Mouse (Mus musculus): ENCODE measurements around the gene Dclk1. TPM values are rescaled to one million over a fixed set of nuclear protein-coding genes. Genes with fewer than 3 reads are reported as not detected.

Gene Dclk1
- polyA plus RNA-seq, 1 experiment: 2.2 TPM

DNA sequence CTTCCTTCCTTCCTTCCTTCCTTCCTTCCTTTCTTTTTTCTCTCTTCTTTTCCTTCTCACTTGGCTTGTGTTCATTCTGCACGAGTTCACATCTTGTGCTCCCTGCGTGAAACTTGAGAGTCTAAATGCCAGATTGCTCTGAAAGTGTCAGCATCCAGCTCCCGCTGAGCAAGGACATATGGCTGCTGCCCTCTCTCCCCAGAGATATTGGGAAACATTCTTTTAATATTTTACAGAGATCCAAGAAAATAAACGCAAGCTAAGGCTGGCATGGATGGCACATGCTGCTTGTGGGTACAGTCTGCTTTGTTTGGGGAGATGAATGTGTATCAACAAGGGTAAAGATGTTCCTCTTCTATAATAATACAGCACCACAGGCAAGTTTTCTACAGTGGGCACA lies 241.2 kb downstream of the Dclk1 start:
- TF ChIP-seq CEBPB (IDR thresholded peaks at IDR 0.05; ENCODE audit: low read depth) (no peak), MAX (IDR thresholded peaks at IDR 0.05) (no peak), FOSL1 (IDR thresholded peaks at IDR 0.05; ENCODE audit: insufficient read depth, low read length, poor library complexity, severe bottlenecking) (no peak), USF1 (IDR thresholded peaks at IDR 0.05; ENCODE audit: low read depth) (no peak), MYOG (IDR thresholded peaks at IDR 0.05; ENCODE audit: control insufficient read depth, extremely low read depth, insufficient read length) (no peak), MYOD1 (IDR thresholded peaks at IDR 0.05; ENCODE audit: control insufficient read depth, insufficient read length, low read depth) (no peak)
- no peaks in the 10 kb centered on the region for H3K27me3 ChIP-seq (ENCODE audit: control insufficient read depth, insufficient read depth, insufficient read length)

DNA sequence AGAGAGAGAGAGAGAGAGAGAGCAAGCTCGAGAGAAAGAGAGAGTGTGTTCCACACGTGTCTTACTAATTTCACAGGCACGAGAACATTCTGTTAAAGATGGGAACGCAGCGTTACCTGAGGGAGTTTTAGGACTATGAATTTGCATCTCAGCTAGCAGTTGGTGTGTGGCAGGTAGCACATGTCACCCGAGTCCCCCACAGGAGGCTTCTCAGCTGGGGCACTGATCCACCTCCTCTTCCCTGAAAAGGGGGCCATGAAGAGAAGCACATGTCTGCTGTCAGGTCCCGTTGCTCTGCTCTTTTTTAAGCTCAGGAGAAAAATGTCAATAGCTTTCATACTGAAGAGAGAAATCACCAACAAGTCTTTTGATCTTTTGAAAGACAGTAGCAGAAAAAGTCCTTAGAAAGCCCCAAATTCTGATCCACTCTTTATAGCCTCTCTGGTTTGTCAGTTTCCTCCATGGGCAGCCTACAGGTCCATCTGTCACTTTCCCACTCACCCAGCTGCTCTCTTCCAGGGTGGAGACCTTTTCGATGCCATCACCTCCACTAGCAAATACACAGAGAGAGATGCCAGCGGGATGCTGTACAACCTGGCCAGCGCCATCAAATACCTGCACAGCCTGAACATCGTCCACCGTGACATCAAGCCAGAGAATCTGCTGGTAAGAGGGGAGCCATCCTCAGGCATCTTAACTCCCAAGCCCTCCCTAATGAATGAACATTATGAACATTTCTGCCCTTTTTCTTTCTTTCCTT lies 247.2 kb downstream of the Dclk1 start:
- TF ChIP-seq USF1 (IDR thresholded peaks at IDR 0.05; ENCODE audit: low read depth) (no peak), CEBPB (IDR thresholded peaks at IDR 0.05; ENCODE audit: low read depth) (no peak), CTCF (IDR thresholded peaks at IDR 0.05; ENCODE audit: control insufficient read depth, insufficient read depth, insufficient read length) (no peak), FOSL1 (IDR thresholded peaks at IDR 0.05; ENCODE audit: insufficient read depth, low read length, poor library complexity, severe bottlenecking) (no peak), MYOG (IDR thresholded peaks at IDR 0.05; ENCODE audit: control insufficient read depth, extremely low read depth, insufficient read length) (no peak), MYOD1 (IDR thresholded peaks at IDR 0.05; ENCODE audit: control insufficient read depth, insufficient read length, low read depth) (no peak), MAX (IDR thresholded peaks at IDR 0.05) (no peak)
- Histone ChIP-seq H3K36me3 (ENCODE audit: control insufficient read depth, insufficient read depth) (no peaks in the 10 kb centered on the region), H3K79me2 (ENCODE audit: control insufficient read depth, insufficient read depth) (no peaks in the 10 kb centered on the region), H3ac (ENCODE audit: control insufficient read depth, insufficient read length, low read depth) (no peak overlapping the region), H3K79me3 (ENCODE audit: low read depth) (no peaks in the 10 kb centered on the region), H3K27me3 (ENCODE audit: control insufficient read depth, insufficient read depth, insufficient read length) (no peaks in the 10 kb centered on the region), H3K4me3 (ENCODE audit: insufficient read depth, poor library complexity, severe bottlenecking) (no peak overlapping the region)

More for the DNA sequence above, 241.2 kb downstream of the Dclk1 start:
- Histone ChIP-seq H3K4me3 (ENCODE audit: insufficient read depth, poor library complexity, severe bottlenecking) (no peak overlapping the region), H3K79me3 (ENCODE audit: low read depth) (no peaks in the 10 kb centered on the region), H3K36me3 (ENCODE audit: control insufficient read depth, insufficient read depth) (no peaks in the 10 kb centered on the region), H3K79me2 (ENCODE audit: control insufficient read depth, insufficient read depth) (no peaks in the 10 kb centered on the region), H3ac (ENCODE audit: control insufficient read depth, insufficient read length, low read depth) (no peak overlapping the region)

DNA sequence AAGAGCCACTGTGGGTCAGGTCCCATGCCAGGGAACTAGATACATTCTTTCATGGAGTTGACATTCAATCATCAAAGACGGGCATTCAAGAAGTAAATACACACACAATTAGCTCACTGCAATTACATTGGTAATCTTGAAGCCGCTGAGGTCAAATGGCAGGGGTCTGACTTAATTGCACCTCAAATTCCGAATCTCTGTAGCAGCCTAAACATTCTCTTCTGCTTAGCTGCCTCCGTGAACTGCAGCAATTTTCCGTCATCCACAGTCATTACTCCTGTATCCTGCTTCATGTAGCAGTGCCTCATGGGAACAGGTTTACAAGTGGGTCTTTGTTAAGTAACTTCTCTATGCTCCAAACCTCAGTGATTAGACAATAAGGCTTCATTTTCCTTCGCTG lies 249.9 kb downstream of the Dclk1 start:
- no peaks in the 10 kb centered on the region for H3K36me3 ChIP-seq (ENCODE audit: control insufficient read depth, insufficient read depth)
- TF ChIP-seq CTCF (IDR thresholded peaks at IDR 0.05; ENCODE audit: control insufficient read depth, insufficient read depth, insufficient read length) (no peak), CEBPB (IDR thresholded peaks at IDR 0.05; ENCODE audit: low read depth) (no peak), FOSL1 (IDR thresholded peaks at IDR 0.05; ENCODE audit: insufficient read depth, low read length, poor library complexity, severe bottlenecking) (no peak), MAX (IDR thresholded peaks at IDR 0.05) (no peak), USF1 (IDR thresholded peaks at IDR 0.05; ENCODE audit: low read depth) (no peak), MYOG (IDR thresholded peaks at IDR 0.05; ENCODE audit: control insufficient read depth, extremely low read depth, insufficient read length) (no peak), MYOD1 (IDR thresholded peaks at IDR 0.05; ENCODE audit: control insufficient read depth, insufficient read length, low read depth) (no peak)
- H3ac ChIP-seq (ENCODE audit: control insufficient read depth, insufficient read length, low read depth): no peak overlapping the region
- H3K4me3 ChIP-seq (ENCODE audit: insufficient read depth, poor library complexity, severe bottlenecking): no peak overlapping the region
- no peaks in the 10 kb centered on the region for H3K27me3 ChIP-seq (ENCODE audit: control insufficient read depth, insufficient read depth, insufficient read length)
- H3K79me3 ChIP-seq (ENCODE audit: low read depth): no peaks in the 10 kb centered on the region
- H3K79me2 ChIP-seq (ENCODE audit: control insufficient read depth, insufficient read depth): no peaks in the 10 kb centered on the region

DNA sequence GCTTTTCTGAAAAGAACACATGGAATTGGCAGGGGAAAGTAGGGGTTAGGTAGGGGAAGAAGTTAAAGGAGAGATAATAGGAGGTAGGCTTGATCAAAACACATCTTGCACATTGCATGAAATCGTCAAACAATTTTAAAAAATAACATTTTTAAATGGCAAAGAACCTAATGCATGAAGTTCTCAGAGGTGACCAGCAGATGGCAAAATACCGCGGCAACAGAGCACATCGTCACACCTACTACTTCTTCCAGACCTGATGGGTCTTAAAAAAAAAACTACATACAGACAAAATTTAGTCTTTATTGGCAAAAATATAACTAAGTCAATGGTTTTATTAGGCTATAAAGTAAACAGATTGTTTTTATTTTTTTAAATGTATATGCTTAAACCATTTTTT lies 252.2 kb downstream of the Dclk1 start:
- Histone ChIP-seq H3K36me3 (ENCODE audit: control insufficient read depth, insufficient read depth) (no peaks in the 10 kb centered on the region), H3K79me2 (ENCODE audit: control insufficient read depth, insufficient read depth) (no peaks in the 10 kb centered on the region), H3K4me3 (ENCODE audit: insufficient read depth, poor library complexity, severe bottlenecking) (no peak overlapping the region), H3ac (ENCODE audit: control insufficient read depth, insufficient read length, low read depth) (no peak overlapping the region), H3K27me3 (ENCODE audit: control insufficient read depth, insufficient read depth, insufficient read length) (no peaks in the 10 kb centered on the region), H3K79me3 (ENCODE audit: low read depth) (no peaks in the 10 kb centered on the region)
- TF ChIP-seq FOSL1 (IDR thresholded peaks at IDR 0.05; ENCODE audit: insufficient read depth, low read length, poor library complexity, severe bottlenecking): no peak
- no peak for TF ChIP-seq MYOG (IDR thresholded peaks at IDR 0.05; ENCODE audit: control insufficient read depth, extremely low read depth, insufficient read length)
- no peak for TF ChIP-seq USF1 (IDR thresholded peaks at IDR 0.05; ENCODE audit: low read depth)
- TF ChIP-seq MAX (IDR thresholded peaks at IDR 0.05): no peak
- TF ChIP-seq CEBPB (IDR thresholded peaks at IDR 0.05; ENCODE audit: low read depth): no peak
- TF ChIP-seq MYOD1 (IDR thresholded peaks at IDR 0.05; ENCODE audit: control insufficient read depth, insufficient read length, low read depth): no peak
- no peak for TF ChIP-seq CTCF (IDR thresholded peaks at IDR 0.05; ENCODE audit: control insufficient read depth, insufficient read depth, insufficient read length)

DNA sequence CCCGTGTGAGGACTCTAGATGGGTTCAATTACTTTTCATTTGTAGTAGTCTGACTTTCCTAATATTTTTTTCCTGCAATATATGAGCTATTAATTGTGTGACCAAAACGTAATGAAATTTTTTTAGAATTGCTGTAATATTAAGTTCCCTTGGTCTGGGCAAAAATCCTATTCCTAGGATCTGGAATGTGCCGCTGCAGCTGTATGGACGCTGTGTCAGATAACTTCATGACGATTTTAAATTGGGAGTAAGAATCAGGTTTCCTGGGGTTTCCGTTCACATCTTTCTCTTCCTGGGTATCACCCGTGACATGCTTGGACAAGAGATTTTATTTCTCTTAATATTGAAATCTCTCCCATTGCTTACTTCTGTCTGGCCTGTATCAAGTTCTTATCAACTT lies 253.1 kb downstream of the Dclk1 start:
- Histone ChIP-seq H3K4me3 (ENCODE audit: insufficient read depth, poor library complexity, severe bottlenecking) (no peak overlapping the region), H3K27me3 (ENCODE audit: control insufficient read depth, insufficient read depth, insufficient read length) (no peaks in the 10 kb centered on the region)

More for the DNA sequence above, 253.1 kb downstream of the Dclk1 start:
- Histone ChIP-seq H3K36me3 (ENCODE audit: control insufficient read depth, insufficient read depth) (no peaks in the 10 kb centered on the region), H3K79me2 (ENCODE audit: control insufficient read depth, insufficient read depth) (no peaks in the 10 kb centered on the region), H3K79me3 (ENCODE audit: low read depth) (no peaks in the 10 kb centered on the region), H3ac (ENCODE audit: control insufficient read depth, insufficient read length, low read depth) (no peak overlapping the region)
- TF ChIP-seq CTCF (IDR thresholded peaks at IDR 0.05; ENCODE audit: control insufficient read depth, insufficient read depth, insufficient read length) (no peak), CEBPB (IDR thresholded peaks at IDR 0.05; ENCODE audit: low read depth) (no peak), MYOD1 (IDR thresholded peaks at IDR 0.05; ENCODE audit: control insufficient read depth, insufficient read length, low read depth) (no peak), MYOG (IDR thresholded peaks at IDR 0.05; ENCODE audit: control insufficient read depth, extremely low read depth, insufficient read length) (no peak), MAX (IDR thresholded peaks at IDR 0.05) (no peak)
